Mouse (Mus musculus) thymus, postnatal 0 days (tissue): Measurements from ENCODE around the gene Efhd1. TPM values are rescaled to one million over a fixed set of nuclear protein-coding genes. Genes with fewer than 3 reads are reported as not detected.

ENCODE experiments used
- DNase-seq: peaks from one replicate; pipeline ENCODE4 v3.0.0-alpha.2; 2015; ENCODE audit warnings: low spot score
- polyA plus RNA-seq: library from polyadenylated mRNA; unstranded; fragments of >200 nt; fragmentation: Nextera tagmentation; extraction: Ambion mirVana; gene quantifications from 2 replicates; pipeline ENCODE4 v1.2.1, GENCODE M21; 2015

The Efhd1 gene
- polyA plus RNA-seq, 1 experiment from 2014 or later: 1.2 TPM

GRCm38 (mm10) chr1:87266296-87267090, 2.3 kb downstream of the Efhd1 start:
- DNase-seq: no peak

- DNase-seq: no peak
These were observed 6.0 kb downstream of the Efhd1 start for GRCm38 (mm10) chr1:87270204-87270603.

GRCm38 (mm10) chr1:87270641-87271467, 6.7 kb downstream of the Efhd1 start:
- DNase-seq: no peak

GRCm38 (mm10) chr1:87271596-87271995, 7.4 kb downstream of the Efhd1 start:
- no peak for DNase-seq

GRCm38 (mm10) chr1:87272462-87272861, 8.3 kb downstream of the Efhd1 start:
- no peak for DNase-seq

GRCm38 (mm10) chr1:87273514-87273942, 9.4 kb downstream of the Efhd1 start:
- DNase-seq: no peak

- DNase-seq: no peak
These were observed 10.0 kb downstream of the Efhd1 start for GRCm38 (mm10) chr1:87274134-87274533.

GRCm38 (mm10) chr1:87275151-87275550, 11.0 kb downstream of the Efhd1 start:
- no peak for DNase-seq

- no peak for DNase-seq
These were observed 11.9 kb downstream of the Efhd1 start for GRCm38 (mm10) chr1:87276056-87276455.

GRCm38 (mm10) chr1:87280281-87280680, 16.1 kb downstream of the Efhd1 start:
- DNase-seq: no peak

GRCm38 (mm10) chr1:87281599-87282412, 17.6 kb downstream of the Efhd1 start:
- no peak for DNase-seq

- DNase-seq: no peak
These were observed 18.2 kb downstream of the Efhd1 start for GRCm38 (mm10) chr1:87282413-87282788.

GRCm38 (mm10) chr1:87283410-87283960, 19.3 kb downstream of the Efhd1 start:
- no peak for DNase-seq

- DNase-seq: no peak
These were observed 22.9 kb downstream of the Efhd1 start for GRCm38 (mm10) chr1:87287105-87287504.

GRCm38 (mm10) chr1:87291416-87291815, 27.3 kb downstream of the Efhd1 start:
- no peak for DNase-seq

- no peak for DNase-seq
These were observed 28.4 kb downstream of the Efhd1 start for GRCm38 (mm10) chr1:87292420-87293190.

GRCm38 (mm10) chr1:87294063-87294710, 30.0 kb downstream of the Efhd1 start:
- DNase-seq: no peak

GRCm38 (mm10) chr1:87294951-87295350, 30.8 kb downstream of the Efhd1 start:
- DNase-seq: no peak

- DNase-seq: no peak
These were observed 33.3 kb downstream of the Efhd1 start for GRCm38 (mm10) chr1:87297346-87297925.
